Mouse (Mus musculus) megakaryocyte, embryonic 14.5 days (primary cell): ENCODE data around the gene Bcas3.

Source experiments
- FLI1 ChIP-seq: IDR thresholded peaks from 2 replicates; pipeline ENCODE4 v1.6.1; 2012; ENCODE audit warnings: low read length, inconsistent platforms, mixed read lengths
- GATA1 ChIP-seq: IDR thresholded peaks from 3 replicates; pipeline ENCODE4 v1.6.1; 2012; ENCODE audit warnings: mixed read lengths, low read length, inconsistent platforms, borderline replicate concordance

DNA sequence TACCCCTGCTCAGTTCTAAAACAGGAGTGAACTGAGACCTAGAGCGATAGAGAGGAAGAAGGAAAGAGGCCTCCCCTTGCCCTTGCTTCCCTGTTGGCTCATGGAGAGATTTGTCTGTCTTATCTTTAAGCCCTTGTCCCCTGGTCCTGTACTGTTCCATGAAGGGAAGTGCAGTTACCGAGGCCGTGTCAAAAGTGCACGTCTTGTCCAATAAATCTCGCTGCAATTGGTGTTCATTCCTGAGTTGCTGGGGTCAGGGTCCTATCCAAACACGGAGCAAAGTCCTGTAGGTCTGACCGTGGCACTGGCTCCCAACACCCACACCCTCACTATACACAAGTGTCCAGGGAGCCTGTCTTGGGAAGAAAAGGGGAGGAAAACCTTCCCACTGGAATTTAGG lies 472.9 kb downstream of the Bcas3 start:
- TF ChIP-seq GATA1 (no peak), FLI1 (no peak)
